Mouse (Mus musculus) limb, embryonic 11.5 days (tissue): ENCODE results near the gene Rbpjl. TPM values are rescaled to one million over a fixed set of nuclear protein-coding genes. Genes with fewer than 3 reads are reported as not detected.

ENCODE experiments used
- ATAC-seq: fragments of 200-750 bp; cut with Nextera tagmentation; 2 replicates; pipeline ENCODE4 v1.8.0; 2017; ENCODE audit warnings: low read depth; ENCODE audit not compliant: insufficient number of reproducible peaks, low FRiP score, low TSS enrichment
- DNase-seq: peaks from one replicate; pipeline ENCODE4 v3.0.0-alpha.2; 2015; ENCODE audit warnings: low spot score
- H3K27ac ChIP-seq: fragments of 300-500 bp; sonication (generic); replicated peaks from 2 replicates; pipeline ENCODE4 v1.5.1; 2014; ENCODE audit warnings: low read depth, mild to moderate bottlenecking, low read length
- H3K27me3 ChIP-seq: fragments of 300-500 bp; sonication (generic); 2 replicates; pipeline ENCODE4 v1.6.1; 2014; ENCODE audit warnings: mild to moderate bottlenecking, low read length, mixed read lengths; ENCODE audit not compliant: control insufficient read depth, insufficient read depth
- H3K36me3 ChIP-seq: fragments of 300-500 bp; sonication (generic); 2 replicates; pipeline ENCODE4 v1.6.1; 2014; ENCODE audit warnings: mild to moderate bottlenecking, low read length, moderate library complexity, mixed read lengths; ENCODE audit not compliant: control insufficient read depth, insufficient read depth
- H3K4me1 ChIP-seq: fragments of 300-500 bp; sonication (generic); 2 replicates; pipeline ENCODE4 v1.6.1; 2014; ENCODE audit warnings: low read length, mixed read lengths; ENCODE audit not compliant: control insufficient read depth, insufficient read depth
- H3K4me2 ChIP-seq: fragments of 300-500 bp; sonication (generic); 2 replicates; pipeline ENCODE4 v1.6.1; 2014; ENCODE audit warnings: low read depth, mild to moderate bottlenecking, moderate library complexity; ENCODE audit not compliant: severe bottlenecking
- H3K4me3 ChIP-seq: fragments of 300-500 bp; sonication (generic); 2 replicates; pipeline ENCODE4 v1.5.1; 2014; ENCODE audit warnings: low read depth, low read length
- H3K9ac ChIP-seq: fragments of 300-500 bp; sonication (generic); 2 replicates; pipeline ENCODE4 v1.6.1; 2014; ENCODE audit warnings: mild to moderate bottlenecking, low read length
- H3K9me3 ChIP-seq: fragments of 300-500 bp; sonication (generic); 2 replicates; pipeline ENCODE4 v1.6.1; 2016; ENCODE audit warnings: low read length; ENCODE audit not compliant: control insufficient read depth
- WGBS: fragments of 180-500 bp; shearing (Covaris S2); extraction: QIAGEN DNeasy Blood & Tissue Kit; methylation state at CpG from one replicate; pipeline ENCODE4 v1.1.7; 2014; 5-methylcytosine and 5-hydroxymethylcytosine counted together
- polyA plus RNA-seq: library from polyadenylated mRNA; unstranded; fragments of >200 nt; fragmentation: Nextera tagmentation; extraction: Ambion mirVana; gene quantifications from 2 replicates; pipeline ENCODE4 v1.2.1, GENCODE M21; 2014

Rbpjl gene
- polyA plus RNA-seq, 1 experiment from 2014 or later: 0.04 TPM

GRCm38 (mm10) chr2:164368620-164369105 lies 34.3 kb upstream of the Rbpjl start:
- H3K9ac ChIP-seq: no peak overlapping the region
- 84% methylated on average over 6 of the region's 6 CpGs for WGBS
- no peak overlapping the region for H3K4me3 ChIP-seq
- H3K27me3 ChIP-seq: no peaks in the 10 kb centered on the region
- H3K27ac ChIP-seq: no peak overlapping the region
- H3K4me2 ChIP-seq: no peak overlapping the region
- no peaks in the 10 kb centered on the region for H3K36me3 ChIP-seq
- H3K4me1 ChIP-seq: no peaks in the 10 kb centered on the region
- ATAC-seq (no peak), DNase-seq (no peak)
- H3K9me3 ChIP-seq: no peaks in the 10 kb centered on the region

GRCm38 (mm10) chr2:164371371-164371770 lies 31.6 kb upstream of the Rbpjl start:
- ATAC-seq: no peak
- Histone ChIP-seq H3K27ac (no peak overlapping the region), H3K9me3 (no peaks in the 10 kb centered on the region), H3K27me3 (no peaks in the 10 kb centered on the region), H3K4me2 (no peak overlapping the region), H3K9ac (no peak overlapping the region), H3K4me1 (no peaks in the 10 kb centered on the region), H3K4me3 (no peak overlapping the region), H3K36me3 (no peaks in the 10 kb centered on the region)
- DNase-seq: no peak
- 95% methylated on average over 3 of the region's 3 CpGs for WGBS

DNA sequence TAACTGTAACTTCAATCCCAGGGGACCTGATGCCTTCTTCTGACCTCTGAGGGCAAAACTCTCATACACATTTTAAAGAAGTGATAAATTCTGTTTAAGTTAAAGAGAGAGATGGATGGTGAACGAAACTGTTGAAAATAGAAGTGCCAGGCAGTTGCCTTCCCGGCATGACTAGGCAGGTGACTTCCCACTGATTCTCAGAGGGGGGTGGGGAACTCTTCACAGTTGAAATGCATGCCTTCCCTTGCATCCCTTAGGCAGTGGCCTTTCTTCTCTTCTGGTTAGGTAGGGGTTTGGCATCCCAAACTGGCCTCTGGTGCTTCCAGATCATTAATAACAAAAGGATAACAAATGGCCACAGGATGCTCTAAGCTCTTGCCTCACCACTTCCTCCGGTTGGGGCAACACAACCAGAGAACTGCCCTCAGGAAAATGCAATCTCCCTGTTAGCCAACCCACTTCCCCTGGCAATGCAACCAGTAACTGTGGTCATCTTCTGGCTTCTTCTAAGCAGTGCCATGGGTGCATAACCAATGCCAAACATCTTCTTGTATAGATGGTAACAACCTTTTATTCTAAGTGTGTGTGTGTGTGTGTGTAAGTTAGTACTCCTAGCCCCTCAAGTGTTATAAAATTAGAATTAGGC lies 30.4 kb upstream of the Rbpjl start:
- Histone ChIP-seq H3K4me2 (no peak overlapping the region), H3K4me1 (no peaks in the 10 kb centered on the region), H3K9ac (no peak overlapping the region), H3K4me3 (no peak overlapping the region), H3K27ac (no peak overlapping the region), H3K36me3 (no peaks in the 10 kb centered on the region), H3K27me3 (no peaks in the 10 kb centered on the region), H3K9me3 (no peaks in the 10 kb centered on the region)
- ATAC-seq (no peak), DNase-seq (no peak)
- WGBS: 19% methylated on average over 3 of the region's 3 CpGs

GRCm38 (mm10) chr2:164373187-164373586 lies 29.8 kb upstream of the Rbpjl start:
- Histone ChIP-seq H3K36me3 (no peaks in the 10 kb centered on the region), H3K27me3 (no peaks in the 10 kb centered on the region), H3K27ac (no peak overlapping the region), H3K4me2 (no peak overlapping the region), H3K9ac (no peak overlapping the region), H3K4me3 (no peak overlapping the region), H3K4me1 (no peaks in the 10 kb centered on the region), H3K9me3 (no peaks in the 10 kb centered on the region)
- WGBS: 44% methylated on average over 4 of the region's 4 CpGs
- ATAC-seq (no peak), DNase-seq (no peak)

DNA sequence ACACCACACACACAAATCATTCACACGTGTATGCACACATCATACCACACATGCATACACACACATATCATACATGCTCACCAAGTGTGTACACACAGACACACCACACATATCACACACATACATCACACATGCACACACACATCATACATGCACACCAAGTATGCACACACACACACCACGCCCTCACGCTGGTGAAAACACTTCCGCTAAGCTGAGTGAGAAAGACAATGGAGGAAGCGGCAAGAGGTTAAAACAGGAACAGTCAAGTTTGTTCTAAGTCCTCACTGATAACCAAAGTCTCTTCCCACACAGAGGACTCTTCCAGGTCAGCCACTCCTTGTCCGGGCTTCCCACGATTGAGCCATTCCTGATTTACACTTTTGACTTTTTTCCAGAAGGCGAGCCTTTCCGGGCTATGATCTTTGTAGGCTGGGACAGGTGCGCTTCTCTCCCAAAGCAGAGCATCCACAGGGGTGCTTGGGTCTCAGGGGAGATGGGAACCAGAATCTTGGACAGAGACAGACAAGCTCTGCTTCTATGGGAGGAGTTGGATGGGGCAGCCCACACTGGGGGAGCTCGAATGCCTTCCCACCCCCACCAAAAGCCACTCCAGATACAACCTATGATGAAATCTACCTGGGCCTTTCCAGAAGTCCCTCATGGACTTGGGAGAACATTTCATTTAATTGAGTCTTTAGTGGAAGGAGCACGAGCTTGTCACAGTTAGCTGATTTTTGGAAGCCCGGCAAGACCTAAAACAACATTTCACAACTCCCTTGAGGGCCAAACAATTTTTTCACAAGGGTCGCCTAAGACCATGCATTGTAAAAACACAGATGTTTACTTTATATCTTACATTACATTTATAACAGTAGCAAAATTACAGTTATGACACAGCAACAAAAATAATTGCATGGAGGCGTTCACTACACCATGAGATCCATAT lies 25.2 kb upstream of the Rbpjl start:
- ATAC-seq (no peak), DNase-seq (no peak)
- H3K9me3 ChIP-seq: no peaks in the 10 kb centered on the region
- no peak overlapping the region for H3K27ac ChIP-seq
- no peak overlapping the region for H3K9ac ChIP-seq
- no peak overlapping the region for H3K4me3 ChIP-seq
- H3K4me2 ChIP-seq: no peak overlapping the region
- no peaks in the 10 kb centered on the region for H3K4me1 ChIP-seq
- WGBS: 93% methylated on average over 15 of the region's 15 CpGs
- no peaks in the 10 kb centered on the region for H3K27me3 ChIP-seq
- H3K36me3 ChIP-seq: no peaks in the 10 kb centered on the region

DNA sequence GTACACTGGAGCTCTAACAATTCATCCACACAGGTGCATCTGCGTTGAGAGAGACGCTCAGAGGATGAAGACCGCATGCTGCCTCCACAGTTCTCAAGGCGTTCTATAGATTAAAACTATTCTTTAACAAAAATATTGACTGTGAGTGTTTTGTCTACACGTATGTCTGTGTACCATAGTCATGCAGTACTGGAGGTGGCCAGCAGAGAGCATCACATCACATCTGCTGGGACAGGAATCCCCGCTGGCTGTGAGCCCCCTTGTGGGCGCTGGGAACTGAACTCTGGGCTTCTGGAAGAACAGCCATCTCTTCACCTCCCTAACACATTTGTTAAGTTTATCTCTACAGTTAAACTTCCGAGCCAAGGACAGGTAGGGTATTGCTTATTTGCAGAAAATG lies 21.2 kb upstream of the Rbpjl start:
- Histone ChIP-seq H3K4me3 (no peak overlapping the region), H3K27me3 (0 out of 2 replicates have a peak, but pooled peaks cover 2% of the 10 kb centered on the region), H3K4me2 (no peak overlapping the region), H3K27ac (no peak overlapping the region), H3K9ac (no peak overlapping the region), H3K4me1 (peaks cover 8% of the 10 kb centered on the region; the same call in 1 of the 2 replicates), H3K9me3 (no peaks in the 10 kb centered on the region), H3K36me3 (no peaks in the 10 kb centered on the region)
- no peak for DNase-seq
- no peak for ATAC-seq
- 76% methylated on average over 8 of the region's 8 CpGs for WGBS

DNA sequence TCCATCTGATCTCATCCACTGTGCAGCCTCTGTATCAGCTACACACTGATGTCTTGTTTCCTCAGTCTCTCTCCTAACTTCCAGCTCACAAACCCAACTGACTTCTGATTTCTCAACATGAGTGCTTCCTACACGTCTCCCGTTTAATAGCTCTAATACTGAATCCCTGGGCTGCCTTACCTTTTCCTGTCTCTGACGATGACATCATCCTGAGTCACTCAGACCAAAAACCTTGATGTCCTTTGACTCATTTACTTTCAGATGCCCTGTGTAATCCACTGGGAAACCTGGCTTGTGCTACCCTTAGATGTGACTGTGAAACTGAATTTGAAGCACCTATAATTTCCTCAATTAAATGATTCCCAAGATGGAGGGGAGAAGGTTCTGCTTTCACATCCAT lies 20.0 kb upstream of the Rbpjl start:
- ATAC-seq (no peak), DNase-seq (no peak)
- H3K27me3 ChIP-seq: 0 out of 2 replicates have a peak, but pooled peaks cover 6% of the 10 kb centered on the region
- 83% methylated on average over 3 of the region's 3 CpGs for WGBS
- no peaks in the 10 kb centered on the region for H3K36me3 ChIP-seq
- no peaks in the 10 kb centered on the region for H3K9me3 ChIP-seq
- H3K27ac ChIP-seq: no peak overlapping the region
- H3K4me3 ChIP-seq: no peak overlapping the region
- no peak overlapping the region for H3K4me2 ChIP-seq
- H3K4me1 ChIP-seq: peaks cover 8% of the 10 kb centered on the region; the same call in 1 of the 2 replicates
- H3K9ac ChIP-seq: no peak overlapping the region

DNA sequence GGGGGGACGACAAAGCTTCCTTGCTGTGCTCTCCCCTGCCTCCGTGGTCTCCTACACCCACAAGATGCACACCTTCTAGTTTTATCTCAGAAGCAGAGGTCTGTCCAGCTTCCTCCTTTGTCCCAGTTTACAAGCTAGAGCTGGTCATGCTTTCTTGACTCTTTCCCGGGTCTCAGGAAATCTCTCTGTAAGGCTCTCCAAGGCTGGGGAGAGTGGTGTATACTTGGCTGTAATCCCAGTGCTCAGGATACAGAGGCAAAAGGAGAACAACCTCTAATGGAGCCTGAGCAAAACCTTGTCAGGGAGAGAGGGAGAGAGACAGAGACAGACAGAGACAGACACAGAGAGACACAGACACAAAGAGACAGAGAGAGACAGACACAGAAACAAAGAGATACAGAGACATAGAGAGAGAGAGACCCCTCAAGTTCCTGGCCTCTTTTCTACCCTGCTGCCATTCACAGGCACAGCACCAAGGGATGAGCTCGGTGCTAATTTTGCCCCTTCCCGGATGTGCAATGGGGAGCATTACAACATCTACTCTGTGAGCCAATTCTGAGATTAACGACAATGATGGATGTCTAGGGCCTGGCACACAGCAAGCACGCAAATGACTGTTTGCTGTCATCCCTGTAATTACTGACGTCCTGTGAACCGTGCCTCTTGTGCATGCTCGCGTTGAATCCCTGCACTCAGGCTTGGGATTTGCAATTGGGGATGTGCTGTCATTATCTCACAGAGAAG lies 19.1 kb upstream of the Rbpjl start:
- 54% methylated on average over 11 of the region's 11 CpGs for WGBS
- Histone ChIP-seq H3K4me3 (no peak overlapping the region), H3K36me3 (no peaks in the 10 kb centered on the region), H3K4me2 (no peak overlapping the region), H3K9ac (no peak overlapping the region), H3K9me3 (no peaks in the 10 kb centered on the region), H3K27me3 (peaks cover 12% of the 10 kb centered on the region), H3K27ac (no peak overlapping the region), H3K4me1 (peaks cover 8% of the 10 kb centered on the region; the same call in 1 of the 2 replicates)
- no peak for DNase-seq
- ATAC-seq: no peak
